Comparison of ENCODE assay signal across 8 mouse cellular contexts in the genomic region with DNA sequence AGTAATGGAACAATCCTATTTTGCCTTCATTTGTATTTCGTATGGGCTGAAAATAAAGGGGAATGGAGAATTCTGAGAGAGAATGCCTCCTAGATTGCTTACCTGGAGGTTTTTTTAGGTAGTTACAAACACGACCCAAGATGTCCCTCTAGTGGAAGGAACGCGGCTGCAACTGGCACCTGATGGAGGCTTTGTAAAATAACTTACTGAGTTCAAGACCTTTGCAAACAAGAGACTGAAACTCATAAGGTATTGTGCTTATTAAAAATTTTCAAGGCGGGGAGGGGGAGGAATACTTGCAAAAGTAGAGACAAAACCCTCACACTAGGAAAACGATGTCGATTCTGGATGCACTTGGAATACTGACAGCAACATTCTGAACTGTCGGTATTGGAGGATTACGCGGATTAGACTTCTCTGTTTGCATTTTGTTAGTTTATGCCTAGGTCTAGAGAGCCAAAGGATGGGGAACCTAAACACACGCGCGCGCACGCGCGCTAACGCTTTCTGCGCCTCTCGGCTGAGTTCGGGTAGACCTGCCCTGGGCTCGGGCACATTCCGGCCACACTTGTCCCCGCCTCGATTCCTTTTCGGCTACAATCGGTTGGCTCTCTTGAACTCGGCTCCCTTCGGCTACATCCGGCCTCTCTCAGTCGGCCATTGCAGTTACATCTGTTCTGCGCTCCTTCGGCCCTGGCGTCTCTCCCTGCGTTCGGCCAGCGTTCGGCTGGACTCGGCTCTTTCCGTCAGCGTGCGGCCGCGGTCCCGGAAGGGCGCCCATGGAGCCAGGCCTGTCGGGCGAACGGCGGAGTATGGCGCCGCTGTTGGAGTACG. TPM values are rescaled to one million over a fixed set of nuclear protein-coding genes. Genes with fewer than 3 reads are reported as not detected.
DNase-seq lines count a peak whose midpoint lies in the region; ATAC-seq and TF ChIP-seq lines count a peak whose summit lies in the region.

A gene (plus strand): TSS at position 529 of the 834 bp plus-strand sequence.

- H3K27ac ChIP-seq in bone marrow, adult 2 months (ENCODE audit: control insufficient read depth, insufficient read depth, low read depth, low read length, poor library complexity): peak within 1 kb of the TSS; percentile 66
- H3K27ac ChIP-seq in embryonic facial prominence, embryonic 15.5 days (replicated peaks): peak within 1 kb of the TSS; percentile 87
- H3K27ac ChIP-seq in limb, embryonic 14.5 days (replicated peaks; ENCODE audit: low read depth, low read length): peak within 1 kb of the TSS; percentile 55
- peak within 1 kb of the TSS; percentile 91 for H3K27ac ChIP-seq in midbrain, postnatal 0 days (ENCODE audit: low read depth, low read length)

- peak; percentile 90; the same call in 1 of the 2 replicates for TF ChIP-seq POLR2A in bone marrow, adult 2 months (IDR thresholded peaks at IDR 0.05; ENCODE audit: borderline replicate concordance, control insufficient read depth, low read depth, low read length)
- 0 out of 2 replicates have a peak, but pooled peaks have one; percentile 13 for TF ChIP-seq POLR2A in limb, embryonic 14.5 days (IDR thresholded peaks at IDR 0.05; ENCODE audit: borderline replicate concordance, extremely low read depth, insufficient read depth, insufficient read length)

- peaks cover 23% of the 10 kb centered on the region for H3K36me3 ChIP-seq in embryonic facial prominence, embryonic 15.5 days
- peaks cover 20% of the 10 kb centered on the region for H3K36me3 ChIP-seq in limb, embryonic 14.5 days (ENCODE audit: control insufficient read depth, insufficient read depth, low read length)
- H3K36me3 ChIP-seq in midbrain, postnatal 0 days (ENCODE audit: insufficient read depth, low read length): peaks cover 4% of the 10 kb centered on the region; the same call in 1 of the 2 replicates

- ATAC-seq in embryonic facial prominence, embryonic 15.5 days (ENCODE audit: insufficient number of reproducible peaks, low FRiP score, low TSS enrichment, low read depth): peak; percentile 96
- peak; percentile 98 for ATAC-seq in limb, embryonic 14.5 days (ENCODE audit: low FRiP score, low read depth)
- peak; percentile 97 for ATAC-seq in midbrain, postnatal 0 days (ENCODE audit: low FRiP score)

- TF ChIP-seq CTCF in bone marrow, adult 2 months (IDR thresholded peaks at IDR 0.05; ENCODE audit: control insufficient read depth, insufficient read depth, low read length): 0 out of 2 replicates have a peak, but pooled peaks have one; percentile 13
- TF ChIP-seq CTCF in midbrain, postnatal 0 days (IDR thresholded peaks at IDR 0.05): peak; percentile 89

- under 1% methylated on average over 53 of the region's 53 CpGs for WGBS in bone marrow, adult 2 months
- under 1% methylated on average over 53 of the region's 53 CpGs for WGBS in embryonic facial prominence, embryonic 15.5 days
- WGBS in limb, embryonic 14.5 days: 1% methylated on average over 46 of the region's 53 CpGs
- WGBS in midbrain, postnatal 0 days: under 1% methylated on average over 53 of the region's 53 CpGs

- no peaks in the 10 kb centered on the region for H3K27me3 ChIP-seq in embryonic facial prominence, embryonic 15.5 days
- H3K27me3 ChIP-seq in limb, embryonic 14.5 days (ENCODE audit: control insufficient read depth, insufficient read depth, low read length): no peaks in the 10 kb centered on the region
- no peaks in the 10 kb centered on the region for H3K27me3 ChIP-seq in midbrain, postnatal 0 days (ENCODE audit: insufficient read depth, low read length)

- DNase-seq in 416B (ENCODE audit: low read depth): peak; percentile 95
- peak; percentile 95 for DNase-seq in heart, adult 8-10 months (ENCODE audit: low spot score)
- DNase-seq in kidney, adult 9 months: peak; percentile 98
- peak; percentile 95 for DNase-seq in limb, embryonic 14.5 days (ENCODE audit: low spot score)
- DNase-seq in midbrain, postnatal 0 days (ENCODE audit: low spot score): peak; percentile 98
- peak; percentile 87 to 91 for DNase-seq in spleen, postnatal 14 days (ENCODE audit: low spot score in 2 of 2)

- peak within 1 kb of the TSS; percentile 78 for H3K4me2 ChIP-seq in embryonic facial prominence, embryonic 15.5 days (replicated peaks)
- peak within 1 kb of the TSS; percentile 74 for H3K4me2 ChIP-seq in limb, embryonic 14.5 days (replicated peaks; ENCODE audit: low read depth, low read length, severe bottlenecking)
- H3K4me2 ChIP-seq in midbrain, postnatal 0 days (ENCODE audit: low read depth, low read length, poor library complexity, severe bottlenecking): peak within 1 kb of the TSS; percentile 70

- H3K9ac ChIP-seq in embryonic facial prominence, embryonic 15.5 days: peak within 1 kb of the TSS; percentile 72
- peak within 1 kb of the TSS; percentile 88 for H3K9ac ChIP-seq in limb, embryonic 14.5 days (ENCODE audit: low read depth, low read length, severe bottlenecking)
- H3K9ac ChIP-seq in midbrain, postnatal 0 days (replicated peaks; ENCODE audit: low read length, poor library complexity, severe bottlenecking): peak within 1 kb of the TSS; percentile 91

- H3K4me3 ChIP-seq in bone marrow, adult 2 months (replicated peaks; ENCODE audit: control insufficient read depth, low read depth, low read length): peak within 1 kb of the TSS; percentile 88
- peak within 1 kb of the TSS; percentile 71 for H3K4me3 ChIP-seq in embryonic facial prominence, embryonic 15.5 days (replicated peaks)
- H3K4me3 ChIP-seq in limb, embryonic 14.5 days (replicated peaks; ENCODE audit: low read length): peak within 1 kb of the TSS; percentile 65
- H3K4me3 ChIP-seq in midbrain, postnatal 0 days (ENCODE audit: low read depth, low read length): peak within 1 kb of the TSS; percentile 69

- H3K4me1 ChIP-seq in bone marrow, adult 2 months (ENCODE audit: control insufficient read depth, insufficient read depth, low read length): peaks cover 1% of the 10 kb centered on the region
- peaks cover 12% of the 10 kb centered on the region for H3K4me1 ChIP-seq in embryonic facial prominence, embryonic 15.5 days
- H3K4me1 ChIP-seq in limb, embryonic 14.5 days (ENCODE audit: control insufficient read depth, insufficient read depth, low read length): peaks cover 5% of the 10 kb centered on the region; the same call in 1 of the 2 replicates
- peaks cover 7% of the 10 kb centered on the region; the same call in 1 of the 2 replicates for H3K4me1 ChIP-seq in midbrain, postnatal 0 days (ENCODE audit: insufficient read depth, low read length)

- H3K9me3 ChIP-seq in embryonic facial prominence, embryonic 15.5 days (replicated peaks): no peaks in the 10 kb centered on the region
- H3K9me3 ChIP-seq in limb, embryonic 14.5 days (ENCODE audit: control insufficient read depth, low read length): no peaks in the 10 kb centered on the region
- no peaks in the 10 kb centered on the region for H3K9me3 ChIP-seq in midbrain, postnatal 0 days (ENCODE audit: low read length)

RNA-seq across cellular contexts. Expression of the gene that starts here (rescaled TPM):
- polyA plus RNA-seq in bone marrow, adult 2 months (2011; ENCODE audit: insufficient read depth, insufficient read length, low replicate concordance, missing spikeins): 5.4 and 12.1 TPM in 2 replicates
- 12.2 and 13.2 TPM in 2 replicates for polyA plus RNA-seq in embryonic facial prominence, embryonic 15.5 days (2015; fragmentation: Nextera tagmentation; extraction: Ambion mirVana)
- total RNA-seq in heart, adult 8-10 months (2022): 10 to 100 TPM in 1 of 4 experiments, 1 to 10 TPM in 3; 6.8 to 10.1 (median 8.1) TPM
- 15.0 and 18.0 TPM in 2 replicates for polyA plus RNA-seq in limb, embryonic 14.5 days (2012; rRNA removed)
- polyA plus RNA-seq in limb, embryonic 14.5 days (2014; fragmentation: Nextera tagmentation; extraction: Ambion mirVana): 14.1 and 14.8 TPM in 2 replicates
- total RNA-seq in midbrain, postnatal 0 days (2014; rRNA removed): 23.4 and 24.8 TPM in 2 replicates
- 14.3 and 15.3 TPM in 2 replicates for polyA plus RNA-seq in midbrain, postnatal 0 days (2015; fragmentation: Nextera tagmentation; extraction: Ambion mirVana)

Comparison
In these comparisons a context has a peak if more than half of its experiments do, and no peak if none do; other contexts are left out.
1. Peak in every context shown above with its lines: DNase-seq, ATAC-seq, H3K4me3 ChIP-seq and H3K27ac ChIP-seq.